Mouse (Mus musculus) layer of hippocampus, postnatal 25 days (tissue): Measurements from ENCODE around the gene Tsnax. TPM values are rescaled to one million over a fixed set of nuclear protein-coding genes. Genes with fewer than 3 reads are reported as not detected.

ENCODE experiments used
- DNase-seq, 2 experiments: peaks; one replicate each; pipeline ENCODE4 v3.0.0; 2022; ENCODE audit warnings: mixed read lengths in 2 of 2, low spot score in 1 of 2; ENCODE audit errors: extremely low spot score in 1 of 2
- total RNA-seq, 2 experiments: library from RNA; stranded (reverse); gene quantifications; 2 replicates each; pipeline ENCODE4 v1.2.3; 2021

Tsnax gene
- 100 to 1,000 TPM; 131 to 149 TPM for total RNA-seq

DNA sequence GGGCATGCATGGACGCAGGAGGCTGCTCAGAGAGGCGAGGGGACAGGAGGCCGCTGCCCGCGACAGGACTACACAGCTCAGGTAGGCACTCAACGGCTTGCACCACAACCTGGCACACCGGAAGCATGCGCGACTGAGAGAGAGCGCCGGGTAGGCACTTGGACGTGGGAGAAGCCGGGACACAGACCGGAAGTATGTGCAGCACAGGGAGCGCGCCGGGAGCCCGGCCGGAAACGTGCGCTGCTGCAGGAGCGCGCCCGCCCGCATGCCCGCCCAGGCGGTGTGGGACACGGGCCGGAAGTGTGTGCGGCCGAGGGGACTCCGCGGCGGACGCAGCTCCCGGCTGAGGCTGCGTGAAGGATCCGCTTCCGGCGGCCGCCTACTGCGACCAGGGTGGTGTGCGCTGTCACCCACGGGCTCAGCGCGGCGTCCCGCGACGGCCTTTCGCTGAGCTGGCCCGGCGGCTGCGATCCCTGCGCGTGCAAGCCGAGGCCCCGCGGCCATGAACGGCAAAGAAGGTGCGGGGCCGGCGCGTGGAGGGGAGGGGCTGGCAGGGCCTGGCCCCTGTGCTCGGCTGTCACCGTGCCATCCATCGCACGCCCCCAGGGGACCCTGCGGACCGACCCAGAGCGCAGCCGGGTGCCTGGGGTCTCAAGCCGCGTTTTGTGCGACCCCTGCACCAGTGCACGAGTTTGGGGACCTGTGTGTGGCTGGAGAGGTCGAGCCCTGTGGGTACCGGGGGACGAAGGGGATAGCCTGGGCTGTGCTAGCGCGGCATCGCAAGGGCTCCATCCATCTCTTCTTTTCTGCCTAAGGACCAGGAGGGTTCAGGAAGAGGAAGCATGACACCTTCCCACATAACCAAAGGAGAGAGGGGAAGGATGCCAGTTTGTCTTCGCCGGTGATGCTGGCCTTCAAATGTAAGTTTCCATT, at the start of gene Tsnax:
Tsnax (plus strand) TSS at position 303 of the 933 bp plus-strand sequence.
- peak; percentile 77 to 87 for DNase-seq

GRCm38 (mm10) chr8:124963246-124963645, 49.6 kb upstream of the Tsnax start:
- no peak for DNase-seq

DNA sequence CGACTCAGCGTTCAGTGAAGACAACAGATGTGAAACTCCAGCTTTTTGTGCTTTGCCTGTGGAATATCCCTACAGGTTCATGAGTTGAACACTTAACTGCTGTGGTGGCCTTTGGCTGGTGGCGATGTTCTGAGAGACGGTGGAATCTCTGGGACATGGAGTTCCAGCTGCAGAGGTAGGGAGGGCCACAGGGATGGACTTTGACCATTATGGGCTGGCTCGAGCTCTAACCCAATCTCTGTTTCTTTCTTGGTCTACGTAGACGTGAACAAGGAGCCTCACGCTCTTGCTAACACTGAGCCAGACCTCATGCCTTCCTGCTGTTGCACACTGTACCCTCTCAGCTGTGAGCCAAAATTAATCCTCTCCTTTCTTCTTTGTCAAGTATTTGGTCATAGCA, 47.8 kb upstream of the Tsnax start:
- DNase-seq: no peak

GRCm38 (mm10) chr8:124970312-124970933, 42.4 kb upstream of the Tsnax start:
- no peak for DNase-seq

DNA sequence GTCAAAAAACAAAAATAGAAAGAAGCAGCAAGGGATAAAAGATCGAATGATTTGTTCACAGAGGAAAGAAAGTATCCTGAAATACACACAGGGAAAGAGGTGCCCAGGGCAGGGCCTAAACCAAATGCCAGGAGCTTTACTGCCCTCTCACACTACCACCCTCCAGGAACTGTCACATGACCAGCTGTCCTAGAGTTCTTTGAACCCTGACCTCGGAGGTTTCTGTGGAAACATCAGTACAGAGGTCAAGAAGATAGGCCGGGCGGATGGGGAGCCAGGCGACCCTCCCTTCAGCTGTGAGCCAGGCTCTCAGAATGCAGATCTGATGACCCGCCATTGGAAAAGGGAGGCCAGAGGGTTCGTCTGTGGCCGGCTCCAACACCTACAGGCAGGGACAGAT, 39.6 kb upstream of the Tsnax start:
- DNase-seq: no peak

DNA sequence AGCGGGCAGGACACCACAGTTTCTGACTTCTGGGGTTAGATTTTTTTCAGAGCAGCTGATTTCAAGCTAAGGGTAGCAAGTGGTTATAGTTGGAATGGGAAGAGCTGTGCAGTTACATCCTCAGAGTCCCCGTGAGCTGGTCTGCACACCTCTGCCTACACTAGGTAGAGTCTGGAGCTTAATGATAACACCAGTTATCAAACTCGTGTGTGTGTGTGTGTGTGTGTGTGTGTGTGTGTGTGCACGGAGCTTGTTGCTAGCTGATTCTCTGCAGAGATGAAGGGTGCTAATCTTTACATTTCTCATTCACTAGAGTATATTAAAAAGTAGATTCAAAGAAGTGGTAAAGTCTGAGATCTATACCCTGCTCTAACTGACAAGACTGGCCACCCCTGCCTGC, 38.5 kb upstream of the Tsnax start:
- DNase-seq: no peak

GRCm38 (mm10) chr8:124976211-124976610, 36.6 kb upstream of the Tsnax start:
- DNase-seq: no peak

DNA sequence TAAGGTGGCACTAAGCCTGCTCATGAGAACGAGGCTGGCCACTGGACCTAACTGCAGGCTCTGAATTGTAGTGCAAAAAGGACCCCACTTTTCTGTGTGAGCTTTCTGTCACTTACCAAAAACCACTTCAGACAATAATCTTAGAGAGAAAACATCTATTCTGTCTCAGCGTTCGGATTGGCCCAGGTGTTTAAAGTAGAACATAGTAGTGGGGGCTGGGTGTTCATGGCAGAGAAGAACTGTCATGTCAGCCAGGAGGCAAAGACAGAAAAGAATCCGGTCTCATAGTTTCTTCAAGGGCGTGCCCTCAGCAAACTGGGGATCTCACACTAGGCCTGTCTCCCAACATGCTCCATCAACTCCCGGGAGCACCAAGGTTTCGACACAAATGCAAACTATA, 34.8 kb upstream of the Tsnax start:
- DNase-seq: no peak

- DNase-seq: no peak
Measured at GRCm38 (mm10) chr8:124980036-124980435, 32.8 kb upstream of the Tsnax start.

GRCm38 (mm10) chr8:124980828-124981227, 32.0 kb upstream of the Tsnax start:
- DNase-seq: no peak

GRCm38 (mm10) chr8:124990923-124991667, 21.7 kb upstream of the Tsnax start:
- DNase-seq: no peak

DNA sequence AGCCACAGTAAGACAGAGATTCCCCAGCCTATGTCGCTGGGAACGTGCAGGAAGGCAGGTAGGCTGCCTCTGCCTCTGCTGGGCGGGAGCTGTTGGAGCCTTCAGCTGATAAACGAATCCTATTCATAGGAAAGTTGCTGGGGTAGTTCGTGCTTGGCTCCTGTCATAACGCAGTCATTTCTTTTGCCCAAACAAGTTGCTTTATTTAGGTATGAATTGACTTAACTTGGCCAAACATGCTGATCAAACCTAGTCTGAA, 21.2 kb upstream of the Tsnax start:
- DNase-seq: no peak

GRCm38 (mm10) chr8:124995776-124996175, 17.0 kb upstream of the Tsnax start:
- DNase-seq: no peak

DNA sequence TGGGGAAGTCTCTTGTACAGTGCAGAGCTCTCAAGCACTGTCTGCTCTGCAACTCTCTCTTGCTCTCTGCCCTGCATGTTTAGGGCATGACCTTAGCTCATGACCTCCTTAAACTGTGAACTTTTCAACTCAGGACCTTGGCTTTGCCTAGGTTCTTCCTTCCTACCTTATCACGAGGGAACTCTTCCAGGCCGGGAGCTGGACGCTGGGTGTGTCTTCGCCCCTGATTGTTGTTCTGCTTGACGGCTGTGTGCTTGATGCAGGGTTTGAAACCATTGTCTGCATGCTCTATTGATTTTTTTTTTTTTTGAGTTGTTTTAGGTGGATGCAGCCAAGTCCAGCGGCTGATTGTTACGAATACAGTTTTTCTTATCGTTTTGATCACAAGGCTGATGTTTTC, 11.3 kb downstream of the Tsnax start:
- no peak for DNase-seq

DNA sequence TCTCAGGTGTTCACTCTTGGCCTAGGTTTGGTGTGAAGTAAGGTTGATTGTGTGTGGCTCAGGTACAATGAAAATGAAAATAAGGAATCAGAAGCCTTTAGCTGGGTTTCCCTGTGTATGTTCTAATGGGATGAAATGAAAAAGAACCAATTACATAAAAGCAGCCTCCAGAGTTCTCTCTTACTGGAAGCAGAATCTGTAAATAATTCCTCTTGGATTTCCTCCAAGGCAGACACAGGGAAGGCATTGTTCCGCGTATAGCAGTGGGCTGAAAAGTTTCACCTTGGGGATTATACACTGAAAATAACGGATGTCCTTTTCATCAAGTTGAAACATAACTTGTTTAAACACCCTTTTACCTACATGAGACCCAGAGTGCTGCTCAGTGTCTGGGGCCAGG, 14.4 kb downstream of the Tsnax start:
- DNase-seq: no peak

DNA sequence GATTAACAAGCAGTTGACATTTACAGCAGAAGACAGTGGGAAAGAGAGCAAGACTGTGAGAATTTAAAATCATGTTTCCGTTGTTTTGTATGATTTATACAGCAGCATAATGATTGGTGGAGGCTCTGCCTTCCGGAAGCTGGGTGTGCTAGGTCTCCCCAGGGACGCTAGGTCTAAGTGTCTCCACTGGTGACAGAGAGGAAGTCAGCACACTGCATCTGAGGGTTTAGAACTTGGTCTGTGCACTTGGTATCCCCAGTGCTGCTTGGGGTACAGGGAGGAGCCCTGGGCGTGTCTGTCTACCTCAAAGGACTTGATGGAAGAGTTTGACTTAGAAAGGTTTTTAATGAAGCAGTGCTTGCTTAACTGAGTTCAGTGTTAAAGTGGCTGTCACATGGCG, 16.0 kb downstream of the Tsnax start:
- no peak for DNase-seq

DNA sequence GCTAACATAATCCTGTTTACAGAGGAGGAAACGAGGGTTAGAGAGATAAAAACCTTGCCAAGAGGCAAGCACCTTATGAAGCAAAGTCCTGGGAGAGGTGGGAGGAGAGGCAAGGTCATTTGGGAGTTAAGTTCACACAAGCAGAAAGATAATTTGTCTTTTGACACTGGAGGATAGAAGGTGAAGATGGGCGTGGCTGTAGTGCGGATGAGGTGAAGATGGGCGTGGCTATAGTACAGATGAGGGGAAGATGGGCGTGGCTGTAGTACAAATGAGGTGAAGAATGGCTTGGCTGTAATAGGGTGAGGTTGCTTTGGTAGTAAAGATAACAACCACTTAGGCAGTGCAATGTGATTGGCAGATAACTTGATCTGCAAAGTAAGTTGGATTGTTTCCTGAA, 18.5 kb downstream of the Tsnax start:
- no peak for DNase-seq

DNA sequence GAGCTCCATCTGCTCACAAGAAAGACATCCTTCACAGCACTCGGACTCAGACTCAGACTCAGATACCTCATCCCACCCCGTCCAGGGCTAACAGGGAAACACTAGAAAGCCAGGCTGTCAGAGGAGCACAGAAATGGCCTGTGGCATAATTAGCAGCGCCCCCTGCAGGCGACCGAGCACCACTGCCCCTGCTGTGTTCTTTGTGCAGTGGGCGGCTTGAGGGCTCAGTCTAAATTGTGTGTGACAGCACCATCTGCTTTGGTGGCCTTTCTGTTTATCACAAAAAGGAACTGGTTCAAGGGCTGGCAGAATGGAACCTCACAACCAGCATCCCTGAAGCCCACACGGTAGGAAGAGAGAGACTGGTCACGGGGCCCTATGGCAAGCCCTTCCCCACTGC, 21.9 kb downstream of the Tsnax start:
- peak; percentile 55 to 84 for DNase-seq

- DNase-seq: no peak
Measured at GRCm38 (mm10) chr8:125037081-125037480, 24.3 kb downstream of the Tsnax start.

DNA sequence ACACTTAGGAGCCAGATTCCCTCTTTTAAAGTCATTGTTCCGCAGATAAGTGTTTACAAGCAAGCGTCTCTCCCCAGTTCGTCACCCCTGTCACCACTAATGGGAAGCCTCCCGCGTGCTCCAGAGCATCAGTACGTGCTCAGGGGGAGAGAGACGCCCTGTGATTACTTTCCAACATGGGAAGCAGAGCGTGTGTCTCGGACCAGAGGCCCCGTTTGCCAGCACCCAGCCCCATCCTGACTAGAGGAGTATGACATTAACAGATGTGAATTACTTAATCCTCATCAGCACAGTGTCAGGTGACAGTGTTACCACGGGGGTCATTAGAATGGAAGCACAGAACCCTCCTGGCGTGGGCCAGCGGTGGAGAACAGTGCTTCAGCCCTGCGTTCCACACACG, 25.9 kb downstream of the Tsnax start:
- no peak for DNase-seq

DNA sequence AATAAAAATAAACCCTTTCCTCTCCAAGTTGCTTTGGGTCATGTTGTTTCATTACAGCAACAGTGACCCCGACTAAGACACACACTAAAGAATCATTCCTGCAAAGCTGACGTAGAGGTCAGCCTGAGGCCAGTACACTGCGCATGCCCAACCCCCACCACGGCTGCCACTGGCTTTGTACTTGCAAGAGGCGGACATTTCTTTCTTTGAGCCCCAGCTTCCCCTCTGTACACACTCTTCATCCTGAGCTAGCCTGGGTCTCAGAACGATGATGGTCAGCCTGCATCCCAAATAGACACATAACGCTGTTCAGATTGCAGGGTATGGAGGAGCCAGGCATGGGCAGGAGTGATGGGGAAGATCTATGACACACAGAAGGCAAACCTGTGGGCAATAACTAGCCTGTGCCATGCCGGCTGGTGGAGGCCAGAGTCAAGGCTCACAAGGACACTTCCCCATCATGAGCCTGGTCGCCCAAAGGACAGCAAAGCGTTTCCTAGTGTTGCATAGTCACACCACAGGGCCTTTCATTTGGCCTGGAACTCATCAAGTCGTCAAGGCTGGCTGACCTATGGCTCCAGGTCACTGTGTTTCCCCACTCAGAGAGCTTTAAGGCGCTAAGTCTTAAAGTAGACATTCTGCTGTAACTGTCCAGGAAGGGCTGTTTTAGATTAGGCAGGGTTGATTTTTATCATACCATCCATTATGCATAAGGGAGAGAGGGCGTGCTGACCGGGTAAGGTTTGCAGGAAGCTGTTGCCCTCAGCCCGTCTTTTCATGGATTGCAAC, 28.0 kb downstream of the Tsnax start:
- no peak for DNase-seq
